Mouse (Mus musculus): ENCODE measurements at regions not wholly inside any gene's neighbourhood (a gene's known extent, or its start where the extent isn't known, plus 50 kb on each side); places are given as distances from the start of the nearest gene placed in this dataset.

GRCm38 (mm10) chr2:159501039-159501438, 706.4 kb downstream of the Dhx35 start:
- ATAC-seq (ENCODE audit: insufficient number of reproducible peaks, low FRiP score, low TSS enrichment, low read depth) = no peak
- no peaks in the 10 kb centered on the region for H3K9me3 ChIP-seq
- peaks cover 13% of the 10 kb centered on the region; the same call in 1 of the 2 replicates for H3K4me1 ChIP-seq
- H3K36me3 ChIP-seq = no peaks in the 10 kb centered on the region
- no peak overlapping the region for H3K4me2 ChIP-seq
- H3K27ac ChIP-seq = no peak overlapping the region
- H3K9ac ChIP-seq = no peak overlapping the region
- 14% methylated on average over 3 of the region's 3 CpGs for WGBS
- H3K4me3 ChIP-seq = no peak overlapping the region
- 0 out of 2 replicates have a peak, but pooled peaks cover 3% of the 10 kb centered on the region for H3K27me3 ChIP-seq

GRCm38 (mm10) chr2:159519066-159519465, 724.5 kb downstream of the Dhx35 start:
- Histone ChIP-seq H3K9me3 (no peaks in the 10 kb centered on the region), H3K4me3 (no peak overlapping the region), H3K27ac (no peak overlapping the region), H3K36me3 (no peaks in the 10 kb centered on the region), H3K27me3 (no peaks in the 10 kb centered on the region), H3K4me1 (no peaks in the 10 kb centered on the region), H3K4me2 (no peak overlapping the region), H3K9ac (no peak overlapping the region)
- no peak for ATAC-seq (ENCODE audit: insufficient number of reproducible peaks, low FRiP score, low TSS enrichment, low read depth)
- WGBS = 40% methylated on average over 4 of the region's 4 CpGs

- H3K9ac ChIP-seq = no peak overlapping the region
- H3K27me3 ChIP-seq = no peaks in the 10 kb centered on the region
- no peak overlapping the region for H3K27ac ChIP-seq
- H3K4me2 ChIP-seq = no peak overlapping the region
- 74% methylated on average over 2 of the region's 2 CpGs for WGBS
- ATAC-seq (ENCODE audit: insufficient number of reproducible peaks, low FRiP score, low TSS enrichment, low read depth) = no peak
- no peaks in the 10 kb centered on the region for H3K36me3 ChIP-seq
- H3K9me3 ChIP-seq = no peaks in the 10 kb centered on the region
- no peaks in the 10 kb centered on the region for H3K4me1 ChIP-seq
- no peak overlapping the region for H3K4me3 ChIP-seq
These were observed 729.1 kb downstream of the Dhx35 start for GRCm38 (mm10) chr2:159523739-159524138.

- no peak for ATAC-seq (ENCODE audit: insufficient number of reproducible peaks, low FRiP score, low TSS enrichment, low read depth)
- Histone ChIP-seq H3K27me3 (no peaks in the 10 kb centered on the region), H3K27ac (no peak overlapping the region), H3K4me3 (no peak overlapping the region), H3K9ac (no peak overlapping the region), H3K9me3 (no peaks in the 10 kb centered on the region), H3K4me2 (no peak overlapping the region), H3K4me1 (peaks cover 4% of the 10 kb centered on the region; the same call in 1 of the 2 replicates), H3K36me3 (no peaks in the 10 kb centered on the region)
- 30% methylated on average over 2 of the region's 2 CpGs for whole genome bisulfite sequencing
These were observed 740.3 kb downstream of the Dhx35 start for GRCm38 (mm10) chr2:159534951-159535350.

- Histone ChIP-seq H3K4me3 (no peak overlapping the region), H3K9me3 (no peaks in the 10 kb centered on the region)
- ATAC-seq (ENCODE audit: insufficient number of reproducible peaks, low FRiP score, low TSS enrichment, low read depth) = no peak
These were observed 744.7 kb downstream of the Dhx35 start for GRCm38 (mm10) chr2:159539261-159539660.

GRCm38 (mm10) chr2:159557567-159557966, 763.0 kb downstream of the Dhx35 start:
- Histone ChIP-seq H3K27ac (no peak overlapping the region), H3K4me1 (no peaks in the 10 kb centered on the region), H3K36me3 (no peaks in the 10 kb centered on the region), H3K9ac (no peak overlapping the region), H3K27me3 (no peaks in the 10 kb centered on the region), H3K4me2 (no peak overlapping the region), H3K9me3 (no peaks in the 10 kb centered on the region), H3K4me3 (no peak overlapping the region)
- 88% methylated on average over 3 of the region's 3 CpGs for WGBS
- ATAC-seq (ENCODE audit: insufficient number of reproducible peaks, low FRiP score, low TSS enrichment, low read depth) = no peak

More at GRCm38 (mm10) chr2:159539261-159539660, 744.7 kb downstream of the Dhx35 start:
- Histone ChIP-seq H3K4me2 (no peak overlapping the region), H3K36me3 (no peaks in the 10 kb centered on the region), H3K27ac (no peak overlapping the region), H3K27me3 (no peaks in the 10 kb centered on the region), H3K4me1 (peaks cover 4% of the 10 kb centered on the region; the same call in 1 of the 2 replicates), H3K9ac (no peak overlapping the region)

GRCm38 (mm10) chr2:159565255-159565654, 768.7 kb downstream of the Gm826 start:
- ATAC-seq (ENCODE audit: insufficient number of reproducible peaks, low FRiP score, low TSS enrichment, low read depth) = no peak
- 52% methylated on average over 4 of the region's 4 CpGs for WGBS

GRCm38 (mm10) chr2:159565921-159566320, 768.0 kb downstream of the Gm826 start:
- 86% methylated on average over 5 of the region's 5 CpGs for WGBS

More at GRCm38 (mm10) chr2:159565255-159565654, 768.7 kb downstream of the Gm826 start:
- Histone ChIP-seq H3K4me2 (no peak overlapping the region), H3K9ac (no peak overlapping the region), H3K9me3 (no peaks in the 10 kb centered on the region), H3K4me1 (0 out of 2 replicates have a peak, but pooled peaks cover 2% of the 10 kb centered on the region), H3K27me3 (no peaks in the 10 kb centered on the region), H3K36me3 (no peaks in the 10 kb centered on the region), H3K27ac (no peak overlapping the region), H3K4me3 (no peak overlapping the region)

GRCm38 (mm10) chr2:159566461-159566860, 767.5 kb downstream of the Gm826 start:
- H3K27me3 ChIP-seq = no peaks in the 10 kb centered on the region
- H3K9ac ChIP-seq = no peak overlapping the region
- H3K27ac ChIP-seq = no peak overlapping the region
- H3K4me1 ChIP-seq = 0 out of 2 replicates have a peak, but pooled peaks cover 2% of the 10 kb centered on the region
- H3K36me3 ChIP-seq = no peaks in the 10 kb centered on the region
- no peaks in the 10 kb centered on the region for H3K9me3 ChIP-seq
- ATAC-seq (ENCODE audit: insufficient number of reproducible peaks, low FRiP score, low TSS enrichment, low read depth) = no peak
- H3K4me2 ChIP-seq = no peak overlapping the region
- 43% methylated on average over 5 of the region's 5 CpGs for WGBS
- no peak overlapping the region for H3K4me3 ChIP-seq

More at GRCm38 (mm10) chr2:159565921-159566320, 768.0 kb downstream of the Gm826 start:
- no peaks in the 10 kb centered on the region for H3K9me3 ChIP-seq
- 0 out of 2 replicates have a peak, but pooled peaks cover 2% of the 10 kb centered on the region for H3K4me1 ChIP-seq
- H3K27ac ChIP-seq = no peak overlapping the region
- no peak for ATAC-seq (ENCODE audit: insufficient number of reproducible peaks, low FRiP score, low TSS enrichment, low read depth)
- H3K4me2 ChIP-seq = no peak overlapping the region
- H3K4me3 ChIP-seq = no peak overlapping the region
- H3K36me3 ChIP-seq = no peaks in the 10 kb centered on the region
- H3K27me3 ChIP-seq = no peaks in the 10 kb centered on the region
- H3K9ac ChIP-seq = no peak overlapping the region

GRCm38 (mm10) chr2:159568391-159568790, 765.6 kb downstream of the Gm826 start:
- no peak for ATAC-seq (ENCODE audit: insufficient number of reproducible peaks, low FRiP score, low TSS enrichment, low read depth)
- WGBS = 69% methylated on average over 4 of the region's 4 CpGs

GRCm38 (mm10) chr2:159571862-159572261, 762.1 kb downstream of the Gm826 start:
- no peak overlapping the region for H3K4me3 ChIP-seq
- H3K36me3 ChIP-seq = no peaks in the 10 kb centered on the region
- 60% methylated on average over 2 of the region's 2 CpGs for WGBS
- ATAC-seq (ENCODE audit: insufficient number of reproducible peaks, low FRiP score, low TSS enrichment, low read depth) = no peak
- no peaks in the 10 kb centered on the region for H3K9me3 ChIP-seq
- no peak overlapping the region for H3K27ac ChIP-seq
- no peaks in the 10 kb centered on the region for H3K27me3 ChIP-seq
- no peak overlapping the region for H3K4me2 ChIP-seq
- no peaks in the 10 kb centered on the region for H3K4me1 ChIP-seq
- H3K9ac ChIP-seq = no peak overlapping the region

More at GRCm38 (mm10) chr2:159568391-159568790, 765.6 kb downstream of the Gm826 start:
- Histone ChIP-seq H3K9me3 (no peaks in the 10 kb centered on the region), H3K4me2 (no peak overlapping the region), H3K36me3 (no peaks in the 10 kb centered on the region), H3K9ac (no peak overlapping the region), H3K27ac (no peak overlapping the region), H3K4me1 (0 out of 2 replicates have a peak, but pooled peaks cover 2% of the 10 kb centered on the region), H3K4me3 (no peak overlapping the region), H3K27me3 (no peaks in the 10 kb centered on the region)

GRCm38 (mm10) chr2:159575271-159575670, 758.7 kb downstream of the Gm826 start:
- 32% methylated on average over 5 of the region's 5 CpGs for WGBS
- H3K36me3 ChIP-seq = no peaks in the 10 kb centered on the region
- H3K4me1 ChIP-seq = no peaks in the 10 kb centered on the region
- no peak overlapping the region for H3K9ac ChIP-seq
- H3K27ac ChIP-seq = no peak overlapping the region
- H3K9me3 ChIP-seq = no peaks in the 10 kb centered on the region
- no peak overlapping the region for H3K4me2 ChIP-seq
- ATAC-seq (ENCODE audit: insufficient number of reproducible peaks, low FRiP score, low TSS enrichment, low read depth) = no peak
- no peak overlapping the region for H3K4me3 ChIP-seq
- no peaks in the 10 kb centered on the region for H3K27me3 ChIP-seq

GRCm38 (mm10) chr2:159583103-159583502, 750.9 kb downstream of the Gm826 start:
- Histone ChIP-seq H3K4me1 (peaks cover 2% of the 10 kb centered on the region; the same call in 1 of the 2 replicates), H3K9ac (no peak overlapping the region), H3K9me3 (no peaks in the 10 kb centered on the region), H3K36me3 (no peaks in the 10 kb centered on the region), H3K27ac (no peak overlapping the region), H3K4me2 (no peak overlapping the region), H3K27me3 (peaks cover 4% of the 10 kb centered on the region; the same call in 1 of the 2 replicates), H3K4me3 (no peak overlapping the region)
- 38% methylated on average over 8 of the region's 8 CpGs for WGBS
- ATAC-seq (ENCODE audit: insufficient number of reproducible peaks, low FRiP score, low TSS enrichment, low read depth) = peak; percentile 24; the same call in 1 of the 2 replicates
